In the genomic region with DNA sequence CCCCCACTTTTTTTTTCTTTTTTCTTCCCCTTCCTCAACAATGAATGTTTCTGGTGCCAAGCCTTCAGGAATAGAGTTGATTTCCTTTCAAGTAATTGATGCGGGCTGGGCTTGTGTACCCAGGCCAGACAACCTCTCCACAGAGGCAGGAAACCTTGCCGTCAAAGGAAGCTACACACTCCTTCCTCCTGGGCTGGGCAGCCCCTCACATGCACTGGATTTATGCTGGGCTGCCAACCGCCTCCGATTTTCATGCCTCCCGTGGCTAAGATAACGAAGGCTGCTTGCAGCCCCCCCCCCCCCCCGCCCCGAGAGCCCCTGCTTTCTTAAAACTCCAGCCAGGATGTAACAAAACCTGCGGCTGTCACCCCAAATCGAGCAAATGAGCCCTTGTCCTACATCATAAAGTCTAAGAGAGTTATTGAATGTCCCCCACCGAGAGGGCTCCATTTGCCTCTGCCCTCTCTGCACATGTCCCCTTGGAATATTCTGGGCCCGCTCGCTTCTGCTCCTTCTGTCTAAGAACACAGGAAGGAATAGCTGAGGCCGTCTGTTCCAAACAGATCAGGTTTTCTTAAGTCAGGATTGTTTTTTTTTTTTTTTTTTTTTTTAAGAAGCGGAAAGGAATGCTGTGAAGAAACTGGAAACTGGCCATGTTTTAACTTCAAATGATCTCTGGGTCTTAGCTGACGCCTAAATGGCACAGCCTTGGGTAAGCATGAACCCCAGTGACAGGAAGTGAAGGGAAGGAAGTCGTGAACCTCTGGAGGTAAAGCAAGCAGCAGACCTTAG, we compare ENCODE assay signal across 7 mouse cellular contexts.
A peak's percentile ranks its signal among the peaks of the same experiment; 100 is the strongest.
DNase-seq lines count a peak whose midpoint lies in the region; ATAC-seq and TF ChIP-seq lines count a peak whose summit lies in the region.

No protein-coding gene starts in this region.

- H3K27me3 ChIP-seq in lung, embryonic 14.5 days (ENCODE audit: insufficient read depth, low read length) = peaks cover 20% of the 10 kb centered on the region; the same call in 1 of the 2 replicates
- peaks cover 23% of the 10 kb centered on the region for H3K27me3 ChIP-seq in embryonic facial prominence, embryonic 13.5 days

- peak; percentile 58; the same call in 1 of the 2 replicates for ATAC-seq in lung, embryonic 14.5 days (ENCODE audit: insufficient read depth)
- no peak for ATAC-seq in embryonic facial prominence, embryonic 13.5 days (ENCODE audit: insufficient number of reproducible peaks, insufficient read depth, low FRiP score, low TSS enrichment, low read depth)
- peak; percentile 37; the same call in 1 of the 2 replicates for ATAC-seq in megakaryocyte progenitor cell, adult 5-6 weeks (replicated peaks; ENCODE audit: poor library complexity)

- no peak for TF ChIP-seq CTCF in lung, embryonic 14.5 days (IDR thresholded peaks at IDR 0.05; ENCODE audit: low read depth)

- no peak overlapping the region for H3K4me3 ChIP-seq in lung, embryonic 14.5 days (ENCODE audit: low read depth, low read length)
- H3K4me3 ChIP-seq in embryonic facial prominence, embryonic 13.5 days = no peak overlapping the region

- H3K9me3 ChIP-seq in lung, embryonic 14.5 days (ENCODE audit: low read depth, low read length) = no peaks in the 10 kb centered on the region
- H3K9me3 ChIP-seq in embryonic facial prominence, embryonic 13.5 days = no peaks in the 10 kb centered on the region

- peak overlapping the region; percentile 70 for H3K27ac ChIP-seq in lung, embryonic 14.5 days (ENCODE audit: low read depth)
- peak overlapping the region; percentile 62 for H3K27ac ChIP-seq in embryonic facial prominence, embryonic 13.5 days

- H3K36me3 ChIP-seq in lung, embryonic 14.5 days (ENCODE audit: insufficient read depth) = no peaks in the 10 kb centered on the region
- no peaks in the 10 kb centered on the region for H3K36me3 ChIP-seq in embryonic facial prominence, embryonic 13.5 days

- 14% methylated on average over 16 of the region's 17 CpGs for WGBS in lung, embryonic 14.5 days
- 9% methylated on average over 17 of the region's 17 CpGs for WGBS in embryonic facial prominence, embryonic 13.5 days

- H3K9ac ChIP-seq in lung, embryonic 14.5 days = no peak overlapping the region
- no peak overlapping the region for H3K9ac ChIP-seq in embryonic facial prominence, embryonic 13.5 days

- H3K4me2 ChIP-seq in lung, embryonic 14.5 days = peak overlapping the region; percentile 20
- H3K4me2 ChIP-seq in embryonic facial prominence, embryonic 13.5 days = peak overlapping the region; percentile 34

- peak; percentile 59 for DNase-seq in lung, embryonic 14.5 days
- no peak for DNase-seq in lung, adult 18-20 months
- DNase-seq in kidney, adult 18-20 months = peak; percentile 18
- DNase-seq in gastrocnemius, postnatal 25 days = no peak
- DNase-seq in frontal cortex, adult 2 months (ENCODE audit: extremely low spot score in 1 of 2, low spot score in 1 of 2) = no peak

- H3K4me1 ChIP-seq in lung, embryonic 14.5 days (ENCODE audit: insufficient read depth) = peaks cover 5% of the 10 kb centered on the region; the same call in 1 of the 2 replicates
- peaks cover 28% of the 10 kb centered on the region for H3K4me1 ChIP-seq in embryonic facial prominence, embryonic 13.5 days

Comparison
In these comparisons a context has a peak if more than half of its experiments do, and no peak if none do; other contexts are left out.
1. DNase-seq: peak in lung, embryonic 14.5 days (single experiment) and kidney, adult 18-20 months (single experiment); none in lung, adult 18-20 months (0 of 2), gastrocnemius, postnatal 25 days (single experiment) and frontal cortex, adult 2 months (0 of 2).